Mouse (Mus musculus) forebrain, embryonic 14.5 days (tissue): ENCODE results near the gene Fxyd2. TPM values are rescaled to one million over a fixed set of nuclear protein-coding genes. Genes with fewer than 3 reads are reported as not detected.

ENCODE experiments used
- ATAC-seq: fragments of 200-750 bp; cut with Nextera tagmentation; 2 replicates; pipeline ENCODE4 v1.8.0; 2017; ENCODE audit warnings: mild to moderate bottlenecking, moderate library complexity
- DNase-seq: peaks from one replicate; pipeline ENCODE4 v3.0.0-alpha.2; 2015; ENCODE audit warnings: low spot score
- H3K27ac ChIP-seq: fragments of 300-500 bp; sonication (generic); 2 replicates; pipeline ENCODE4 v1.5.1; 2014; ENCODE audit warnings: low read depth, mild to moderate bottlenecking, control low read depth, low read length, moderate library complexity
- H3K27me3 ChIP-seq: fragments of 300-500 bp; sonication (generic); replicated peaks from 2 replicates; pipeline ENCODE4 v1.6.1; 2014; ENCODE audit warnings: low read length, control low read depth, mixed read lengths; ENCODE audit not compliant: control insufficient read depth, insufficient read depth
- H3K36me3 ChIP-seq: fragments of 300-500 bp; sonication (generic); 2 replicates; pipeline ENCODE4 v1.6.1; 2014; ENCODE audit warnings: low read length, control low read depth; ENCODE audit not compliant: control insufficient read depth, insufficient read depth
- H3K4me1 ChIP-seq: fragments of 300-500 bp; sonication (generic); 2 replicates; pipeline ENCODE4 v1.6.1; 2014; ENCODE audit warnings: antibody characterized with exemption, low read length, control low read depth; ENCODE audit not compliant: control insufficient read depth, insufficient read depth
- H3K4me2 ChIP-seq: fragments of 300-500 bp; sonication (generic); 2 replicates; pipeline ENCODE4 v1.6.1; 2014; ENCODE audit warnings: mild to moderate bottlenecking, control low read depth, low read length
- H3K4me3 ChIP-seq: fragments of 300-500 bp; sonication (generic); 2 replicates; pipeline ENCODE4 v1.5.1; 2014; ENCODE audit warnings: low read depth, low read length, control low read depth
- H3K9ac ChIP-seq: fragments of 300-500 bp; sonication (generic); 2 replicates; pipeline ENCODE4 v1.6.1; 2014; ENCODE audit warnings: mild to moderate bottlenecking, low read length, control low read depth, moderate library complexity
- H3K9me3 ChIP-seq: fragments of 300-500 bp; sonication (generic); replicated peaks from 2 replicates; pipeline ENCODE4 v1.6.1; 2016; ENCODE audit warnings: low read length, control low read depth, mixed read lengths; ENCODE audit not compliant: control insufficient read depth
- WGBS: fragments of 180-500 bp; shearing (Covaris S2); extraction: QIAGEN DNeasy Blood & Tissue Kit; methylation state at CpG from one replicate; pipeline ENCODE4 v1.1.7; 2014; 5-methylcytosine and 5-hydroxymethylcytosine counted together
- polyA plus RNA-seq: library from polyadenylated mRNA; unstranded; fragments of >200 nt; fragmentation: Nextera tagmentation; extraction: Ambion mirVana; gene quantifications from 2 replicates; pipeline ENCODE4 v1.2.1, GENCODE M21; 2014

Fxyd2 gene
- polyA plus RNA-seq, 1 experiment from 2014 or later = 6.2 TPM

DNA sequence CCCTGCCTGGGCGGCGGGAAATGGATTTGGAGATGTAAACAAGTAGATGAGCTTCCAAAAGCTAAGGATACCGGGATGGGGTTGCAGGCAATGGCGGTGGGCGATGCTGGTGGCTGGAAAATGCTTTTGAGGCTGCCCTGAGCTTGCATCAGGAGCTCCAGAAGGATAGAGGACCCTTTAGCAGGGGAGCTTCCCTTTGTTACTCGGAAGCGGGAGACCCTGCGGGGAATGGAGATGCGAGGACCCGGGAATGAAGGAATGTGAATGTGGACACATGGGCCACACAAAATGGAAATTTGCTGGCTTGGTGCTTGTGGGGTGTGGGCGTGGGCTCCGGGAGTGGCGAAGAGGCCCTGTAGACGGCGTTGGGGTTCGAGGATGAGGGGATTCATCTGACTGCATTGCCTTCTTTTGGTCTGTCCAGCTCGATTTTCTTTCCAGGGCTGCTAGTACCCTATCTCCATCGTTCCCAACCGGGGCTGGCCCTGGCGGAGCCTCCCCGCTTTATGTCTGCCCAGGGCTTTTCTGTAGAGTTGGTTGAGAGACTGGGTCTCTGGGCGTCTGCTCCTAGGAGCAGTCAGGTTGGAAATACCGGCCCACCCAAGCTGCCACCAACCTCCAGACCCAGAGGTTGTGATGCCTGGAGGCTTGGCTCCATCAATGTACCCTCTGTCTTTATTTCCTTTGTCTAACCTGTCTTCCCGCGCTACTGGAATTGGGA, 28.7 kb upstream of the Fxyd2 start:
- peak overlapping the region; percentile 81 for H3K9ac ChIP-seq
- peak; percentile 46 for DNase-seq
- H3K4me3 ChIP-seq = peak overlapping the region; percentile 73
- peak overlapping the region; percentile 76 for H3K4me2 ChIP-seq
- H3K27me3 ChIP-seq = no peaks in the 10 kb centered on the region
- peak; percentile 49 for ATAC-seq
- H3K4me1 ChIP-seq = peaks cover 9% of the 10 kb centered on the region
- no peaks in the 10 kb centered on the region for H3K9me3 ChIP-seq
- WGBS = 2% methylated on average over 25 of the region's 25 CpGs
- H3K36me3 ChIP-seq = peaks cover 5% of the 10 kb centered on the region; the same call in 1 of the 2 replicates
- H3K27ac ChIP-seq = peak overlapping the region; percentile 86

DNA sequence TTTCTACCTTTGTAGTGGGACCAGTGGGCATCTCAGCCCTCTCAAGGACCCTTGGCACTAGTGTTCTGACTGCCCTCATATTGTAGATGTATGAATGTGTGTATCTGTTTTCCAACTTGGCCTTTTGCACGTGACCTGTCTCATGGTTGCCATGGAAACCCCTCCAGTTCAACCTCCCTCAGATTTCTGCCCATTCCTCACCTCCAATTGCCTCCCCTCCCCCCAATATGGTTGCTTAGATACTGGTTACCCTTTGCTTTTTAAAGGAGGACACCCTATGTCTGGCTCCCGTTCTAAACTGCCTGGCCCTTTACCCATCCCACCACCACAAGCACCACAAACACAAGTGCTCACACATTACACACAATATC, 28.1 kb upstream of the Fxyd2 start:
- Histone ChIP-seq H3K27ac (peak overlapping the region; percentile 86), H3K4me1 (peaks cover 9% of the 10 kb centered on the region), H3K4me2 (peak overlapping the region; percentile 76), H3K9me3 (no peaks in the 10 kb centered on the region), H3K4me3 (peak overlapping the region; percentile 73), H3K36me3 (peaks cover 8% of the 10 kb centered on the region; the same call in 1 of the 2 replicates), H3K27me3 (no peaks in the 10 kb centered on the region), H3K9ac (peak overlapping the region; percentile 81)
- DNase-seq (peak; percentile 85), ATAC-seq (peak; percentile 44)
- 7% methylated on average over 2 of the region's 2 CpGs for WGBS

DNA sequence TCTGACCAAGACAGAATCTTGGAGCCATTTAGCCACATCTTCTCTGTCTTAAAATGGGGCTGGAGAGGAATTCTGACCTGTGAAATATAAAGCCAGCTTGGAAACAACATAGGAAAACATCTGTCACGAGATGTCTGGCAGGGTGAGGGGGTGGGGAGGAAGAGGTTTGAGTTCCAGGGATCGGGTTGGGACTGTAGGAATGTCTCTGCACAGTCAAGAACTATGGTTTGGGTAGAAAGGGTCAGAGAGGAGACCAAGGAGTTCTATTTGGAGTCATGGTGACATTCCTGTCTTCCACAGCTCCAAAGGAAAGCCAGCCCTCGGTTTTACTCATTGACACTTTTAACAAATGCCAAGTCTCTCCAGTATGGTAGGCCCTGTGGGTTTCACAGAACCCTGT, 25.6 kb upstream of the Fxyd2 start:
- Histone ChIP-seq H3K4me2 (no peak overlapping the region), H3K4me3 (no peak overlapping the region), H3K27me3 (no peaks in the 10 kb centered on the region), H3K4me1 (peaks cover 13% of the 10 kb centered on the region), H3K36me3 (peaks cover 14% of the 10 kb centered on the region; the same call in 1 of the 2 replicates), H3K9ac (no peak overlapping the region), H3K27ac (no peak overlapping the region), H3K9me3 (no peaks in the 10 kb centered on the region)
- ATAC-seq (no peak), DNase-seq (no peak)
- WGBS = 92% methylated on average over 3 of the region's 3 CpGs

DNA sequence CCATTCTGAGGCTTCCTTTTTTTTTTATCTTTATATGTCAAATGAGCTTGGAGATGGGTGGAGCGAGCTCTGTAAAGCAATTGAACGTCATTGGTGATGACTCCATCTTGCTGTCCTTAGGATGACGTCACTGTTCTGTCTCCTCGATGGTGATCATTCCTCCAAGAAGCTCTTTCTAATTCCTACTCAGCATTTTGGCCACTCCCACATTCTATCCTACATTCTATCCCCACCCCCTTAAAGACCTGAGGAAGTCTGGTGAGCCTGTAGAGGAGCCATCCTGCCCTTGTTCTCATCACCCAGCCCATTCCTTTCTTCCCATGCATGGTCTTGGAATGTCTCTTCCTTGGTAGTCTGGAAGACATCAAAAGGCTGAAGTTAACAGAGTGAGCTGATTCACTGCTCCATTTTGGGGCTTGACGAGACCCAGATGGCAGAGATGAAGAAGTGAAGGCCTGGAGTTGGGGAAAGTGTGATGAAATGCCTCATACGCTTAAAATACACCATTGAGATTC, 24.4 kb upstream of the Fxyd2 start:
- Histone ChIP-seq H3K4me2 (no peak overlapping the region), H3K36me3 (peaks cover 14% of the 10 kb centered on the region; the same call in 1 of the 2 replicates), H3K27me3 (no peaks in the 10 kb centered on the region), H3K4me1 (peaks cover 17% of the 10 kb centered on the region), H3K4me3 (no peak overlapping the region), H3K27ac (no peak overlapping the region), H3K9ac (no peak overlapping the region), H3K9me3 (no peaks in the 10 kb centered on the region)
- ATAC-seq (no peak), DNase-seq (no peak)
- 97% methylated on average over 6 of the region's 6 CpGs for WGBS

DNA sequence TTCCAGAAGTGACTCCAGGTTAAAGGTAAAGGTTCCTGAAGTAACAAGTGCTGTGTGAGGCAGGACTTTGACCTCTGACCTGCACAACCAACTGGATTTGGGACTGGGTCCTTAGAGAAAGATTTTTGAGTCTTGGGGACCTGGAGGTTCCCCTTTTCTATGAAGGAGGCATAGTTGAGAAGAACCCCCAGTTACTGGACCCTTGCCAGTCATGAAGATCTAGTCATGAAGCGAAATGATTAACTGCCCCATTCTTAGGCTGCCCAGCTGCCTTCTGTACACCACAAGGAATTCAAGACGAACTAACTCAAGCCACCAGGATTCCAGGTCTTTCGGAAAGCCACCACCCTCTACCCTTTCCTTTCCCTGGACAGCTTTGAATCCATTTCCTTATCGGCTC, 23.0 kb upstream of the Fxyd2 start:
- peaks cover 31% of the 10 kb centered on the region for H3K4me1 ChIP-seq
- H3K36me3 ChIP-seq = peaks cover 18% of the 10 kb centered on the region; the same call in 1 of the 2 replicates
- WGBS = 82% methylated on average over 4 of the region's 4 CpGs

DNA sequence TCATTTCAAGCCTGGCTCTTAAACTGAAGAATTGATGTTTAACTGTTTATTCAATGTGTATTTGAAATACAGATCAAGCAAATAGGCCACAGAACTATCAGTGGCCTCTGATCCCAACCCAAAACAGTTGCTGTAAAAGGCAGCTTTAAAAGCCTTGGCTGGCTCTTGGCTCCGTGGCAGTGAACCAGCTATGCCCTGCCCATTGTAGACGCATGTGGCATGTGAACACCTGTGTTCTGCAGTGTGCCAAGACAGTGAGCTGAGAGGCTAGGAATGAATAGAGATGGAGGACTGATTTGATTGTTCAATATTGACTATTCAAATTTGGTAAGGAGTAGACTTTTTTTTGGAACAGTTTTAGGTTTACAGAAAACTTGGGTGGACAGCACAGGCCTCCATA, 22.6 kb upstream of the Fxyd2 start:
- no peak overlapping the region for H3K4me3 ChIP-seq
- no peaks in the 10 kb centered on the region for H3K27me3 ChIP-seq
- DNase-seq = no peak
- H3K9ac ChIP-seq = no peak overlapping the region
- no peak for ATAC-seq
- no peaks in the 10 kb centered on the region for H3K9me3 ChIP-seq
- WGBS = 58% methylated on average over 2 of the region's 2 CpGs
- no peak overlapping the region for H3K27ac ChIP-seq
- no peak overlapping the region for H3K4me2 ChIP-seq
- H3K4me1 ChIP-seq = peaks cover 30% of the 10 kb centered on the region
- H3K36me3 ChIP-seq = peaks cover 18% of the 10 kb centered on the region; the same call in 1 of the 2 replicates

More for the DNA sequence above, 23.0 kb upstream of the Fxyd2 start:
- Histone ChIP-seq H3K9me3 (no peaks in the 10 kb centered on the region), H3K4me3 (no peak overlapping the region), H3K27me3 (no peaks in the 10 kb centered on the region), H3K9ac (no peak overlapping the region), H3K27ac (no peak overlapping the region), H3K4me2 (no peak overlapping the region)
- DNase-seq (no peak), ATAC-seq (no peak)

DNA sequence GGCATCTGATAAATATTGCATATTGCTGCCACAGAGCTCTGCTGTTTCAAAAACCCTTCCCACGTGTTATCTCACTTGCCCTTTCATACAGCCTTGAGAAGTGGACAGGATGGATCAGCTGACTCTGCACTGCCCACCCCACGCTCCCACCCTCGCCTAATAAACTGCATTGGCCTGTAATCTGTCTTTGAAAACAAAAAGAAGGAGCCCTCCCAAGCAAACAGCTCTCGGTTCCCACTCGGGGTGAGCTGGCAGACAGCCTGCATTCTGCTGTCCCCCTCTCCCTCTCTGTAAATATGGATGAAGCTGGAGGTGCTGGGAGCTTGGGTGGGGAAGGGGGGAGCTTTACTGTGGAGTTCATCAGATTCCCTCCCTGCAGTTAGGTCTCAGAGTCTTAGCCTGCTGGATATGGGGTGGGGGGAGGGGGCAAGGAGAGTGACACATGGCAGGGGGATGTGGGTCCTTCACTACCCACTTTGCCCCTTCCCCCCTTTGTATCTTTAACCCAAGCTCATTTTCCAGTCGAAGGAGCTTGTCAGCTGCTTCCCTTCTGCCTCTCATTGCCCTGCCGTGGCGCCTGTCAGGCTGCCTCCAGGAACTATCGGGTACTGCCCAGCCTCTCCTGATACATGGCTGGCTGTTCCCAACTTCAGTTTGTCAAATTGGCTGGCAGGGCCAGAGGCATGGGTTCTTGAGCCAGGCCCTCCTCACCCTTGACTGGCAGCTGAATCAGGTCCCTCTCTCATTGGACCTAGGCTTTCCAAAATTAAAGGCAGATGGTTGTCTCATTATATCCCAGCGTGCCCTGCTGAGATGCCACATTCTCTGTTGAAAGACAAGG, 18.8 kb upstream of the Fxyd2 start:
- peak overlapping the region; percentile 83 for H3K27ac ChIP-seq

DNA sequence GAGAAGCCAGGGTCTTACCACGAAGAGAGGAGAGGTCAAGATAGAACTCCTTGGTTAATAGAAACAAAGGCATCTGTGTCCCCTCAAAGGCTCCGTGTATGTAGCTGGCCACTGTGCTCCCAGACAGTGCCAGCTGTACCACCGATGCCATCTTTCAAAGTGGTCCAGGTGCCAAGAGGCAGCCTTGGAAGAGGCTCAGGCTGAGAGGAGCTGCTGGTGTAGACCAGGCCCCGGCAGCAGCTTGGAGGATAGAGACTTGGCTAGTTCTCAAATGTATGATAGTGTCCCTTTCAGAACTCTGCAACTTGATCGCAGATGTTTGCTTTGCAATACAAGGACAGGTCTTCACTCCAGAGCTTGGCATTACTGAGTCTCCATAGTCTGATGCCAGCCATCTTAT, 17.1 kb upstream of the Fxyd2 start:
- 0 out of 2 replicates have a peak, but pooled peaks cover 6% of the 10 kb centered on the region for H3K36me3 ChIP-seq
- no peak overlapping the region for H3K4me2 ChIP-seq
- WGBS = 86% methylated on average over 5 of the region's 5 CpGs
- no peaks in the 10 kb centered on the region for H3K9me3 ChIP-seq
- ATAC-seq (no peak), DNase-seq (no peak)
- no peaks in the 10 kb centered on the region for H3K27me3 ChIP-seq
- H3K4me3 ChIP-seq = no peak overlapping the region
- no peak overlapping the region for H3K9ac ChIP-seq
- no peak overlapping the region; the same call in 1 of the 2 replicates for H3K27ac ChIP-seq
- H3K4me1 ChIP-seq = peaks cover 28% of the 10 kb centered on the region

More for the DNA sequence above, 18.8 kb upstream of the Fxyd2 start:
- Histone ChIP-seq H3K4me1 (peaks cover 32% of the 10 kb centered on the region), H3K27me3 (no peaks in the 10 kb centered on the region), H3K4me3 (no peak overlapping the region), H3K9me3 (no peaks in the 10 kb centered on the region), H3K4me2 (peak overlapping the region; percentile 22; the same call in 1 of the 2 replicates), H3K9ac (peak overlapping the region; percentile 30; the same call in 1 of the 2 replicates), H3K36me3 (peaks cover 14% of the 10 kb centered on the region; the same call in 1 of the 2 replicates)
- ATAC-seq (peak; percentile 72), DNase-seq (peak; percentile 67)
- 20% methylated on average over 10 of the region's 10 CpGs for WGBS
